Comparison of ENCODE assay signal across 23 mouse cellular contexts in genomic region chr8:110533781-110534180, GRCm38 (mm10).
DNase-seq lines count a peak whose midpoint lies in the region; ATAC-seq lines count a peak whose summit lies in the region.
"Had no signal": no experiment of that assay in that cellular context is flagged by ENCODE, and none has a peak within 500 bp of the region (broad histone marks: within the 10 kb centered on the region; RNA-seq: fewer than 3 reads in every experiment).

No protein-coding gene starts in this region.

- H3K9ac ChIP-seq in hindbrain, embryonic 13.5 days = no peak overlapping the region
- H3K9ac ChIP-seq: forebrain, embryonic 13.5 days; heart, embryonic 13.5 days; hindbrain, embryonic 12.5 days; intestine, embryonic 15.5 days had no signal

- peak; percentile 8 to 79 for DNase-seq in adrenal gland, adult (ENCODE audit: inconsistent age in 2 of 2, low spot score in 1 of 2)
- DNase-seq in adrenal gland, postnatal 25 days = no peak
- peak; percentile 29 for DNase-seq in ZHBTc4 (ENCODE audit: low read depth, low spot score)
- DNase-seq in adrenal gland, postnatal 10 days = peak; percentile 32
- DNase-seq in layer of hippocampus, adult 9-11 months = no peak
- DNase-seq: cerebellum, adult 18-20 months; cerebellum, adult 9-10 months; cerebellum, postnatal 14 days; gastrocnemius, adult 2 months; gastrocnemius, postnatal 14 days; heart, adult 2 months; heart, postnatal 14 days; kidney, adult 11 months; kidney, adult 8-10 months had no signal

- no peaks in the 10 kb centered on the region for H3K9me3 ChIP-seq in hindbrain, embryonic 13.5 days
- H3K9me3 ChIP-seq: forebrain, embryonic 10.5 days; forebrain, embryonic 13.5 days; heart, embryonic 10.5 days; heart, embryonic 13.5 days; hindbrain, embryonic 12.5 days; intestine, embryonic 15.5 days had no signal

- no peak for ATAC-seq in hindbrain, embryonic 13.5 days (ENCODE audit: low FRiP score)
- ATAC-seq: forebrain, embryonic 13.5 days; forebrain, embryonic 16.5 days; hindbrain, embryonic 16.5 days; intestine, embryonic 15.5 days had no signal

- H3K4me3 ChIP-seq in hindbrain, embryonic 13.5 days = no peak overlapping the region
- H3K4me3 ChIP-seq: forebrain, embryonic 10.5 days; forebrain, embryonic 13.5 days; gastrocnemius, adult 2 months; heart, adult 2 months; heart, embryonic 10.5 days; heart, embryonic 13.5 days; hindbrain, embryonic 12.5 days; intestine, embryonic 15.5 days had no signal

- no peak overlapping the region for H3K27ac ChIP-seq in hindbrain, embryonic 13.5 days
- H3K27ac ChIP-seq: forebrain, embryonic 10.5 days; forebrain, embryonic 13.5 days; gastrocnemius, adult 2 months; heart, adult 2 months; heart, embryonic 10.5 days; heart, embryonic 13.5 days; hindbrain, embryonic 12.5 days; intestine, embryonic 15.5 days had no signal

- no peaks in the 10 kb centered on the region for H3K4me1 ChIP-seq in hindbrain, embryonic 13.5 days (replicated peaks)
- H3K4me1 ChIP-seq: forebrain, embryonic 10.5 days; forebrain, embryonic 13.5 days; heart, embryonic 10.5 days; hindbrain, embryonic 12.5 days had no signal

- WGBS in hindbrain, embryonic 13.5 days = 84% methylated on average over 6 of the region's 6 CpGs

- no peaks in the 10 kb centered on the region for H3K36me3 ChIP-seq in hindbrain, embryonic 13.5 days
- H3K36me3 ChIP-seq: forebrain, embryonic 10.5 days; heart, embryonic 10.5 days; heart, embryonic 13.5 days; hindbrain, embryonic 12.5 days; intestine, embryonic 15.5 days had no signal

- no peak overlapping the region for H3K4me2 ChIP-seq in hindbrain, embryonic 13.5 days
- H3K4me2 ChIP-seq: forebrain, embryonic 13.5 days; heart, embryonic 13.5 days; hindbrain, embryonic 12.5 days; intestine, embryonic 15.5 days had no signal

- no peaks in the 10 kb centered on the region for H3K27me3 ChIP-seq in hindbrain, embryonic 13.5 days
- H3K27me3 ChIP-seq: forebrain, embryonic 13.5 days; hindbrain, embryonic 12.5 days; intestine, embryonic 15.5 days had no signal

Comparison
In these comparisons a context has a peak if more than half of its experiments do, and no peak if none do; other contexts are left out.
1. DNase-seq: peak in adrenal gland, adult (2 of 2), ZHBTc4 (single experiment) and adrenal gland, postnatal 10 days (single experiment); none in adrenal gland, postnatal 25 days (single experiment) and layer of hippocampus, adult 9-11 months (single experiment).